Mouse (Mus musculus): ENCODE data around the gene Gypa. TPM values are rescaled to one million over a fixed set of nuclear protein-coding genes. Genes with fewer than 3 reads are reported as not detected.

Gene Gypa
- polyA plus RNA-seq (2016; fragmentation: Nextera tagmentation; extraction: Ambion mirVana) = 3.3 and 4.5 TPM in 2 replicates

- 0 out of 2 replicates have a peak within 1 kb of the TSS, but pooled peaks have one; percentile 11 for H3K27ac ChIP-seq
These were observed at the start of gene Gypa for GRCm38 (mm10) chr8:80493523-80494345. TSS of gene Gypa (plus strand) at chr8:80493781.

GRCm38 (mm10) chr8:80444534-80445072 is 49.0 kb upstream of the Gypa start:
- Histone ChIP-seq H3K9ac (no peak overlapping the region), H3K36me3 (replicated peaks) (no peaks in the 10 kb centered on the region), H3K27me3 (no peaks in the 10 kb centered on the region), H3K4me2 (no peak overlapping the region), H3K27ac (no peak overlapping the region), H3K4me1 (no peaks in the 10 kb centered on the region), H3K4me3 (replicated peaks) (no peak overlapping the region), H3K9me3 (no peaks in the 10 kb centered on the region)
- ATAC-seq (ENCODE audit: low FRiP score) = no peak
- WGBS = 74% methylated on average over 4 of the region's 4 CpGs

More at GRCm38 (mm10) chr8:80493523-80494345, at the start of gene Gypa:
- Histone ChIP-seq H3K36me3 (replicated peaks) (no peaks in the 10 kb centered on the region), H3K9ac (peak within 1 kb of the TSS; percentile 64), H3K9me3 (no peaks in the 10 kb centered on the region), H3K4me2 (peak within 1 kb of the TSS; percentile 72), H3K27me3 (no peaks in the 10 kb centered on the region; the same call in 1 of the 2 replicates), H3K4me1 (peaks cover 5% of the 10 kb centered on the region; the same call in 1 of the 2 replicates), H3K4me3 (replicated peaks) (peak within 1 kb of the TSS; percentile 51)
- WGBS = 28% methylated on average over 14 of the region's 14 CpGs
- ATAC-seq (ENCODE audit: low FRiP score) = peak; percentile 52; the same call in 1 of the 2 replicates

- no peaks in the 10 kb centered on the region for H3K4me1 ChIP-seq
- ATAC-seq (ENCODE audit: low FRiP score) = no peak
- H3K9ac ChIP-seq = no peak overlapping the region
- H3K4me2 ChIP-seq = no peak overlapping the region
- no peak overlapping the region for H3K27ac ChIP-seq
- no peaks in the 10 kb centered on the region for H3K27me3 ChIP-seq
- H3K4me3 ChIP-seq (replicated peaks) = no peak overlapping the region
- 84% methylated on average over 4 of the region's 4 CpGs for whole genome bisulfite sequencing
- no peaks in the 10 kb centered on the region for H3K9me3 ChIP-seq
- H3K36me3 ChIP-seq (replicated peaks) = no peaks in the 10 kb centered on the region
These were observed 46.4 kb upstream of the Gypa start for GRCm38 (mm10) chr8:80447217-80447616.

DNA sequence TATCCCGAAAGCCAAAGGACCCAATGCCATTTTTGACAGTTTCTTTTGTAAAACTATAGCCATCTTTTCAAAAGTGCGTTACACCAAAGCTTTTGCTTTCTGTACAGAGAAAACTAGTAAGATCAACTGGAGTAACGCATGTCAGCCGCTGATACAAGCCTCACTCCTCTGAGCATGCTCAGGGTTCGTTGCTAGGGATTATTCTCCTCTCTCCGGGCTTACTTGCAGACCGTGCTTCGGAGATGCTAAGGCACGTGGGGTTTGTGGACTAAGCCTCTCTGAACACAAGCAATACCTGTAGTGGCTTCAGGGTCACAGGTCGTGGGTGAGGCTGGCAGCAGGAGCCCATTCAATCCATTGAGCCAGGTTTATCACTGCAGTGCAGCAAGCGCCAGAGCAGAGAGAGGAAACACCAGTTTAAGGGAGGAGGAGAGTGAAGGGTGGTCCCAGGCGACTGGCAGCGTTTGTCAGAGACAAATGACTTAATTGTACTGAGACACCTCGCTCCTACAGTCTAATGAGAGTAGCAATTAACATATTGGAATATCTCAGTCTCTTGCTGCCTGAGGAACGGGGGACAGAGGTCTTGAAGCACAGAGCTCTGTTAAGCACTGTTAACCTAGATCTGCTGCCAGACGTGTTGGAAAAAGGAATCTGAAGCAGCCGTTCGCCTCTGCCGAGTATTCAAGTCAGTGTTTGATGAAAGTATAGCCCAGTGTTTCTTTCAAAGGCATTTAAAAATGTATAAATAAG is 41.5 kb upstream of the Gypa start:
- no peak overlapping the region for H3K9ac ChIP-seq
- no peak for ATAC-seq (ENCODE audit: low FRiP score)
- H3K36me3 ChIP-seq (replicated peaks) = no peaks in the 10 kb centered on the region
- no peak overlapping the region for H3K4me3 ChIP-seq (replicated peaks)
- H3K9me3 ChIP-seq = no peaks in the 10 kb centered on the region
- no peaks in the 10 kb centered on the region for H3K4me1 ChIP-seq
- WGBS = 62% methylated on average over 19 of the region's 19 CpGs
- no peaks in the 10 kb centered on the region for H3K27me3 ChIP-seq
- H3K27ac ChIP-seq = no peak overlapping the region
- H3K4me2 ChIP-seq = no peak overlapping the region

- no peaks in the 10 kb centered on the region for H3K27me3 ChIP-seq
- H3K4me2 ChIP-seq = no peak overlapping the region
- no peak overlapping the region for H3K27ac ChIP-seq
- H3K4me3 ChIP-seq (replicated peaks) = no peak overlapping the region
- 85% methylated on average over 4 of the region's 4 CpGs for WGBS
- no peak overlapping the region for H3K9ac ChIP-seq
- no peak for ATAC-seq (ENCODE audit: low FRiP score)
- no peaks in the 10 kb centered on the region for H3K4me1 ChIP-seq
- no peaks in the 10 kb centered on the region for H3K36me3 ChIP-seq (replicated peaks)
- H3K9me3 ChIP-seq = no peaks in the 10 kb centered on the region
These were observed 30.1 kb upstream of the Gypa start for GRCm38 (mm10) chr8:80463450-80463917.

- H3K27ac ChIP-seq = no peak overlapping the region
- 45% methylated on average over 7 of the region's 7 CpGs for WGBS
These were observed 18.6 kb upstream of the Gypa start for GRCm38 (mm10) chr8:80474971-80475370.

DNA sequence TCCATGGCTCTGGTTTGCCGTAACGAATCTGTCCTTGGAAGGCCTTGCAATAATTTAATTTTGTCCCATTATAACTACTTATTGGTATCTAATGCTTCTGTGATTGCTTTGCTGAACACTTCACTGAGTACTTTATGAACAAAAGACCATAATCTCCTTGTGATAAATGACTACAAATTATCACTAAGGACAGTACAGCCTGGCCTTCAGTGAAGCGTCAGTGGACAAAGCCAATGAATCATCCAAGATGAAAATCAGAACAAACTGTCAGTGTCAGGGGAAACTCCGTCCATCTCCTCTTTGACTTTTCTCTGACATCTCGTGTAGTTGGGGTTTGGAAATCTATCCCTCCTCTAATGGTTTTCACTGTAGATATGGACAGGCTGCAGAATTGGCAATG is 15.4 kb upstream of the Gypa start:
- WGBS = 84% methylated on average over 5 of the region's 5 CpGs

More at GRCm38 (mm10) chr8:80474971-80475370, 18.6 kb upstream of the Gypa start:
- Histone ChIP-seq H3K4me2 (no peak overlapping the region), H3K4me3 (replicated peaks) (no peak overlapping the region), H3K4me1 (no peaks in the 10 kb centered on the region), H3K9me3 (no peaks in the 10 kb centered on the region), H3K9ac (no peak overlapping the region), H3K36me3 (replicated peaks) (no peaks in the 10 kb centered on the region), H3K27me3 (no peaks in the 10 kb centered on the region)
- no peak for ATAC-seq (ENCODE audit: low FRiP score)

DNA sequence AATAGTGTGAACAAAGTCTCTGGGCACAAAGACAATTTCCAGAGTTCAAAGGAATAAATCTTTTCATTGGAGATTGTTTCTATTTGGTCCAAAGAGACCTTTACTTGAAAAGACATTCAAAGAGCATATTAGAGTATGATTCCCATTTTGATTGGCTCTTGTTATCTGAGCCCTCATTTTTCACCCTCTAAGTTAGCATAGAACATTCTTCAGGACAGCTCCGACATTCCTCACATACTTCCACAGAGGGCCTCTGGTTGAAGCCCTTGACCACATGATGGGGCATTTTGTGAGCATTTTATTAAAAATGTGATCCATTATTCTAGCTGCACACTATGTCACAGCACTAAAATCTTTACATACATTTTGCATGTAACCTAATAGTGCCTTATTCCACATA is 14.5 kb upstream of the Gypa start:
- WGBS = 71% methylated on average over 1 of the region's 1 CpGs
- no peak for ATAC-seq (ENCODE audit: low FRiP score)
- Histone ChIP-seq H3K4me1 (no peaks in the 10 kb centered on the region), H3K27ac (no peak overlapping the region), H3K4me2 (no peak overlapping the region), H3K36me3 (replicated peaks) (no peaks in the 10 kb centered on the region), H3K4me3 (replicated peaks) (no peak overlapping the region), H3K9me3 (no peaks in the 10 kb centered on the region), H3K9ac (no peak overlapping the region), H3K27me3 (no peaks in the 10 kb centered on the region)

More for the DNA sequence above, 15.4 kb upstream of the Gypa start:
- Histone ChIP-seq H3K27ac (no peak overlapping the region), H3K4me3 (replicated peaks) (no peak overlapping the region), H3K9ac (no peak overlapping the region), H3K27me3 (no peaks in the 10 kb centered on the region), H3K4me2 (no peak overlapping the region), H3K4me1 (no peaks in the 10 kb centered on the region), H3K36me3 (replicated peaks) (no peaks in the 10 kb centered on the region), H3K9me3 (no peaks in the 10 kb centered on the region)
- no peak for ATAC-seq (ENCODE audit: low FRiP score)

DNA sequence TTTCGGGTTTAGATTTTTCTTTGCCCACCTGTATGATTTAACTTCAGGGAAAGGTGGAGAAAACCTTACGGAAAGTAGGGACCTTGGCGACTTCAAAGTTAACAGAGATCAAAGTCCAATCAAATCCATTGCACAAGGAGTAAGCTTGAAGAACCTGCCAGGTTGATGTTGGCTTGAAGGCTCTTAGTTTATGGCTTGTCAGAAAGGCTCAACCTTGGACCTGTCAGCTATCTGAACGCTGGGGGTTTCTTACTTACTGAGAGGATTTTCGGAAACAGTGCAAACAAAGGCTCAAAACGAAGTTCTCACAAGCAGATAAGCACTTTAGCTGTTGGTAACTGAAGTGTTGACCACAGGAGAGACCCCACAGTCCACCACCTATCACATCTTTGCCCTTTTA is 11.4 kb upstream of the Gypa start:
- Histone ChIP-seq H3K27ac (no peak overlapping the region), H3K9me3 (no peaks in the 10 kb centered on the region)
- no peak for ATAC-seq (ENCODE audit: low FRiP score)

DNA sequence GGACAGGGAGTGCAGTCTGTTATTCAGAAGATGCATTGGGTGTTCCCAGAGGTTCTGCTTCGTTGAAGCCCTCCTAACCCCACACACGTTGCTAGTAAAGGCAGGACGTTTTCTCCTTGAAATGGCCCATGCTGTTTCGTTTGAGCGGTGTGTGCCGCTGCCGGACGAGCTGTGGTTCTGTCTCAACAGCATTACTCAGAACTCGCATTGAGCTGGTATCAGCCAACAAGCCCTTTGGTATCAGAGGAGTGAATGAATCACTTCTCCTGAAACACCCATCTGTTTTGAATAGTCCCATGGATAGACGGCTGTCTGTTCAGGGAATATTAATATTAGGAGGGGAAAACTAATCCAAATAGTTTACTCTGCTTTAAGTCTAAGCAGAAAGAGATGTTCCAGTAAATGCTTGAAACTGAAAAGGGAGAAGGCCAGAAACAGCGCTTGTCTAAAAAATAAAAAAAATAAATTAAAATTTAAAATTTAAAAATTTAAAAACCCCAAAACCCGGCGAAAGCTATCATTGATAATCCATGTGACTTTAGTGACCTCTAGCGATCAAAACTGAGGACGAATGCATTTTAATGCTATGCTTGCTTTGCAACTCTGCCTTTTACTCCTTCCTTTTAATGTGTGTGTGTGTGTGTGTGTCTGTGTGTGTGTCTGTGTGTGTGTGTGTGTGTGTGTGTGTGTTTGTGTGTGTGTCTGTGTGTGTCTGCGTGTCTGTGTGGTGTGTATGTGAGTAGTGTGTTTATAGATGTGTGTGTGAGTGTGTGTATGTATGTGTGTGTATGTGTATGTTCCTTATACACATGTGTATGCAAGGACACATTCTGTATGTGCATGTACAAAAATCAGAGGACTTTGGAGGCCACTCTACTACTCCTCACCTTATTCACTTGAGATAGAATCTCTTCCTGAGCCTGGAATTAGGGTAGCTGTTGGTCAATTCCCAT is 10.5 kb upstream of the Gypa start:
- ATAC-seq (ENCODE audit: low FRiP score) = no peak

More for the DNA sequence above, 11.4 kb upstream of the Gypa start:
- Histone ChIP-seq H3K4me2 (no peak overlapping the region), H3K36me3 (replicated peaks) (no peaks in the 10 kb centered on the region), H3K27me3 (no peaks in the 10 kb centered on the region), H3K9ac (no peak overlapping the region), H3K4me3 (replicated peaks) (no peak overlapping the region), H3K4me1 (no peaks in the 10 kb centered on the region)
- WGBS = 76% methylated on average over 6 of the region's 6 CpGs

DNA sequence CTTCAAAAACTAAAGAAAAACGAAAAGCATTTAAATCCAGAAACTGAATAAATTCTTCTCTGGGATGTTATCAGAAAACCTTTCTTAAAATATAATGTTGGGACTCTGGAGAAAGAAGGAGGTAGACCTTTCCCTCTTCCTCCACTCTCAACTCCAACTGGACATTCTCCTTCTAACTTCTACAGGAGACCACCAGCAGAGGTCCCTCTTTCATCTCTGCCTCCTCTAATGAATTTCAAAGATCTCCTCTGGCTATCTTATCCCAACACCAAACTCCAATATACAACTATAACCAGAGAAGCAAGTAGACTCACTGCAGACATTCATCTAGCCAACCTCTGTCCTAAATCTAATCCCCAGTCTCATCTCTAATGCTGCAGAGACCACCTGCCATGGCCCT is 2.0 kb upstream of the Gypa start:
- H3K27ac ChIP-seq = no peak overlapping the region
- 61% methylated on average over 1 of the region's 1 CpGs for WGBS
- H3K36me3 ChIP-seq (replicated peaks) = no peaks in the 10 kb centered on the region
- H3K9me3 ChIP-seq = no peaks in the 10 kb centered on the region
- no peak overlapping the region for H3K4me3 ChIP-seq (replicated peaks)
- no peak for ATAC-seq (ENCODE audit: low FRiP score)
- peaks cover 5% of the 10 kb centered on the region; the same call in 1 of the 2 replicates for H3K4me1 ChIP-seq
- no peaks in the 10 kb centered on the region; the same call in 1 of the 2 replicates for H3K27me3 ChIP-seq
- no peak overlapping the region for H3K9ac ChIP-seq
- no peak overlapping the region for H3K4me2 ChIP-seq

More for the DNA sequence above, 10.5 kb upstream of the Gypa start:
- no peaks in the 10 kb centered on the region for H3K9me3 ChIP-seq
- H3K4me2 ChIP-seq = no peak overlapping the region
- H3K4me3 ChIP-seq (replicated peaks) = no peak overlapping the region
- no peak overlapping the region for H3K27ac ChIP-seq
- H3K27me3 ChIP-seq = no peaks in the 10 kb centered on the region
- no peak overlapping the region for H3K9ac ChIP-seq
- no peaks in the 10 kb centered on the region for H3K36me3 ChIP-seq (replicated peaks)
- H3K4me1 ChIP-seq = no peaks in the 10 kb centered on the region
- 43% methylated on average over 16 of the region's 16 CpGs for WGBS
